ENCODE assay signal across 7 mouse cellular contexts in the genomic region with DNA sequence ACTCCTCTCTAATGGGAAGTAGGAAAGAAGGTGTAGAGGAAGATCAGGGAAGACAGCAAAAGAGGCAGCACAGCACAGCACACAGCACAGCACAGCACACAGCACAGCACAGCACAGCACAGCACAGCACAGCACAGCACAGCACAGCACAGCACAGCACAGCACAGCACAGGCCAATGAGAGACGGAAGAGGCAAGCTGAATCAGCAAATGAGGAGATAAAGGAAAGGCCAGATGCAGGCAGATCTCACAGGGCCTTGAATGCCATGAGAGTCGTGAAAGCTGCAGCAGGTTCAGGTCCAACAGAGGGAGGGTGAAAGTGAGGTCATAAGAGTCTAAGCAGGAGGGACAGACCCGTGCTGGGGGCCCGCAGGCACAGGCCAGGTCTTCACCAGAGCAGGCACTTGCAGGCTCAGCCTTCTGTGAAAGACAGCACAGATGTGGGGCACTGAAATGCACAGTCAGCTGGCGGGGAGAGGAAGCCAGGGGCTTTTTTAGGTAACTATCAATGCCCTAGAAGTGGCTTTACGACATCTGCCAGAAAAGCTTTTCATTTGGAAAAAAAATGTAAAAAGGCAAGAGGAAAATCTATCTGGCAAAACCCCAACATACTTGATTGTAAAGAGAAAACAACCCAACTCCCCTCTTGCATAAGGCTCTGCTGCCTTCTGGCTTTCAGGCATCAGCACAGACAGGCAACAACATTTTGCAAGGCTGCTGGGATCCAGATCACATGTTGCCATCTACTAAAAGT.
DNase-seq lines count a peak whose midpoint lies in the region; ATAC-seq and TF ChIP-seq lines count a peak whose summit lies in the region.

No protein-coding gene starts in this region.

- WGBS in kidney, adult 2 months = 45% methylated on average over 6 of the region's 6 CpGs
- 50% methylated on average over 6 of the region's 6 CpGs for WGBS in kidney, embryonic 14.5 days
- 42% methylated on average over 6 of the region's 6 CpGs for WGBS in forebrain, embryonic 15.5 days
- 41% methylated on average over 6 of the region's 6 CpGs for WGBS in lung, embryonic 14.5 days

- no peak for TF ChIP-seq POLR2A in kidney, adult 2 months (IDR thresholded peaks at IDR 0.05; ENCODE audit: low read depth, low read length)

- TF ChIP-seq CTCF in kidney, adult 2 months (conservative IDR thresholded peaks at IDR 0.05; ENCODE audit: insufficient read depth, insufficient read length, low read depth, low read length) = no peak
- TF ChIP-seq CTCF in lung, embryonic 14.5 days (IDR thresholded peaks at IDR 0.05; ENCODE audit: low read depth) = no peak

- H3K4me1 ChIP-seq in kidney, adult 2 months (ENCODE audit: control insufficient read depth, insufficient read depth, low read length) = no peaks in the 10 kb centered on the region
- no peaks in the 10 kb centered on the region for H3K4me1 ChIP-seq in kidney, embryonic 14.5 days (ENCODE audit: control insufficient read depth, insufficient read depth, low read length)
- peaks cover 5% of the 10 kb centered on the region; the same call in 1 of the 2 replicates for H3K4me1 ChIP-seq in forebrain, embryonic 15.5 days
- no peaks in the 10 kb centered on the region for H3K4me1 ChIP-seq in lung, embryonic 14.5 days (ENCODE audit: insufficient read depth)

- peak; percentile 4 for DNase-seq in kidney, adult 2 months
- peak; percentile 87 for DNase-seq in adipocyte (ENCODE audit: low spot score)
- peak; percentile 55 for DNase-seq in lung, embryonic 14.5 days
- no peak for DNase-seq in B cell, adult 2 months
- DNase-seq in cerebellum, adult 18-20 months = no peak

- H3K4me2 ChIP-seq in kidney, embryonic 14.5 days (replicated peaks; ENCODE audit: low read depth, low read length) = no peak overlapping the region
- no peak overlapping the region for H3K4me2 ChIP-seq in forebrain, embryonic 15.5 days (replicated peaks)
- no peak overlapping the region for H3K4me2 ChIP-seq in lung, embryonic 14.5 days

- no peak for ATAC-seq in kidney, embryonic 14.5 days (ENCODE audit: low FRiP score, low TSS enrichment)
- ATAC-seq in forebrain, embryonic 15.5 days (replicated peaks) = peak; percentile 66; the same call in 1 of the 2 replicates
- no peak for ATAC-seq in lung, embryonic 14.5 days (ENCODE audit: insufficient read depth)

- no peaks in the 10 kb centered on the region for H3K27me3 ChIP-seq in kidney, adult 2 months (replicated peaks; ENCODE audit: control insufficient read depth, insufficient read depth, low read length)
- H3K27me3 ChIP-seq in kidney, embryonic 14.5 days (ENCODE audit: control insufficient read depth, insufficient read depth, low read length) = no peaks in the 10 kb centered on the region
- no peaks in the 10 kb centered on the region for H3K27me3 ChIP-seq in forebrain, embryonic 15.5 days
- H3K27me3 ChIP-seq in lung, embryonic 14.5 days (ENCODE audit: insufficient read depth, low read length) = no peaks in the 10 kb centered on the region

- no peaks in the 10 kb centered on the region for H3K9me3 ChIP-seq in kidney, embryonic 14.5 days (ENCODE audit: control insufficient read depth, low read length)
- no peaks in the 10 kb centered on the region for H3K9me3 ChIP-seq in forebrain, embryonic 15.5 days
- H3K9me3 ChIP-seq in lung, embryonic 14.5 days (ENCODE audit: low read depth, low read length) = no peaks in the 10 kb centered on the region

- no peak overlapping the region for H3K4me3 ChIP-seq in kidney, adult 2 months (ENCODE audit: insufficient read depth, low read depth, low read length)
- H3K4me3 ChIP-seq in kidney, embryonic 14.5 days (ENCODE audit: low read length) = no peak overlapping the region
- H3K4me3 ChIP-seq in forebrain, embryonic 15.5 days = no peak overlapping the region
- H3K4me3 ChIP-seq in lung, embryonic 14.5 days (ENCODE audit: low read depth, low read length) = no peak overlapping the region

- H3K9ac ChIP-seq in kidney, embryonic 14.5 days (ENCODE audit: low read depth, low read length) = no peak overlapping the region
- no peak overlapping the region for H3K9ac ChIP-seq in forebrain, embryonic 15.5 days (replicated peaks)
- no peak overlapping the region for H3K9ac ChIP-seq in lung, embryonic 14.5 days

- no peak overlapping the region for H3K27ac ChIP-seq in kidney, adult 2 months (ENCODE audit: insufficient read depth, low read depth, low read length)
- H3K27ac ChIP-seq in kidney, embryonic 14.5 days (ENCODE audit: low read depth, low read length) = no peak overlapping the region
- peak overlapping the region; percentile 66 for H3K27ac ChIP-seq in forebrain, embryonic 15.5 days (replicated peaks)
- no peak overlapping the region for H3K27ac ChIP-seq in lung, embryonic 14.5 days (ENCODE audit: low read depth)

- H3K36me3 ChIP-seq in kidney, adult 2 months (ENCODE audit: control insufficient read depth, insufficient read depth, low read length) = no peaks in the 10 kb centered on the region
- no peaks in the 10 kb centered on the region for H3K36me3 ChIP-seq in kidney, embryonic 14.5 days (ENCODE audit: control insufficient read depth, insufficient read depth, low read length)
- H3K36me3 ChIP-seq in forebrain, embryonic 15.5 days = no peaks in the 10 kb centered on the region
- no peaks in the 10 kb centered on the region for H3K36me3 ChIP-seq in lung, embryonic 14.5 days (ENCODE audit: insufficient read depth)

Comparison
In these comparisons a context has a peak if more than half of its experiments do, and no peak if none do; other contexts are left out.
1. DNase-seq: peak in kidney, adult 2 months (single experiment), adipocyte (single experiment) and lung, embryonic 14.5 days (single experiment); none in B cell, adult 2 months (0 of 2) and cerebellum, adult 18-20 months (0 of 2).